Mouse (Mus musculus): ENCODE results near the gene Hs6st3.

Gene Hs6st3

GRCm38 (mm10) chr14:119815616-119816015 is 677.5 kb downstream of the Hs6st3 start:
- DNase-seq: no peak

- DNase-seq: no peak
Observed at GRCm38 (mm10) chr14:119820562-119820961, 682.4 kb downstream of the Hs6st3 start.

GRCm38 (mm10) chr14:119831165-119832011 is 693.2 kb downstream of the Hs6st3 start:
- DNase-seq: no peak

GRCm38 (mm10) chr14:119832012-119832325 is 693.8 kb downstream of the Hs6st3 start:
- no peak for DNase-seq

- no peak for DNase-seq
Observed at GRCm38 (mm10) chr14:119832940-119833339, 694.8 kb downstream of the Hs6st3 start.

- no peak for DNase-seq
Observed at GRCm38 (mm10) chr14:119834008-119834700, 696.0 kb downstream of the Hs6st3 start.

- no peak for DNase-seq
Observed at GRCm38 (mm10) chr14:119836051-119836450, 697.9 kb downstream of the Hs6st3 start.

- DNase-seq: no peak
Observed at GRCm38 (mm10) chr14:119847540-119847939, 709.4 kb downstream of the Hs6st3 start.

GRCm38 (mm10) chr14:119848759-119849298 is 710.7 kb downstream of the Hs6st3 start:
- DNase-seq: no peak

- DNase-seq: no peak
Observed at GRCm38 (mm10) chr14:119849338-119849737, 711.2 kb downstream of the Hs6st3 start.

GRCm38 (mm10) chr14:119852139-119852538 is 714.0 kb downstream of the Hs6st3 start:
- no peak for DNase-seq

GRCm38 (mm10) chr14:119857338-119858291 is 719.5 kb downstream of the Hs6st3 start:
- no peak for DNase-seq

GRCm38 (mm10) chr14:119873617-119874016 is 735.5 kb downstream of the Hs6st3 start:
- DNase-seq: no peak

GRCm38 (mm10) chr14:119892922-119893321 is 754.8 kb downstream of the Hs6st3 start:
- DNase-seq: no peak

- DNase-seq: no peak
Observed at GRCm38 (mm10) chr14:119895097-119895496, 757.0 kb downstream of the Hs6st3 start.

GRCm38 (mm10) chr14:119895765-119896465 is 757.8 kb downstream of the Hs6st3 start:
- DNase-seq: no peak

GRCm38 (mm10) chr14:119902486-119902885 is 764.3 kb downstream of the Hs6st3 start:
- DNase-seq: no peak

GRCm38 (mm10) chr14:119908032-119908675 is 770.0 kb downstream of the Hs6st3 start:
- no peak for DNase-seq

- DNase-seq: no peak
Observed at GRCm38 (mm10) chr14:119914508-119914907, 776.4 kb downstream of the Hs6st3 start.

- no peak for DNase-seq
Observed at GRCm38 (mm10) chr14:119918281-119919034, 780.3 kb downstream of the Hs6st3 start.

GRCm38 (mm10) chr14:119919177-119919576 is 781.0 kb downstream of the Hs6st3 start:
- no peak for DNase-seq
